Mouse (Mus musculus): ENCODE results near the gene Scarf1.
A peak's percentile ranks its signal among the peaks of the same experiment; 100 is the strongest.
"Not testable (repeated sequence)": the region's sequence is repeated elsewhere in the genome, so short reads cannot be mapped to it uniquely, and the experiment has no call there.

Scarf1 gene

GRCm38 (mm10) chr11:75537491-75538183 lies 24.3 kb downstream of the Scarf1 start:
- no peak for ATAC-seq (ENCODE audit: low TSS enrichment)

- no peak for ATAC-seq (ENCODE audit: low TSS enrichment)
Observed at GRCm38 (mm10) chr11:75538184-75538969, 25.0 kb downstream of the Scarf1 start.

- ATAC-seq (ENCODE audit: low TSS enrichment): no peak
Observed at GRCm38 (mm10) chr11:75538970-75539299, 25.6 kb downstream of the Scarf1 start.

GRCm38 (mm10) chr11:75540209-75540608 lies 26.9 kb downstream of the Scarf1 start:
- ATAC-seq (ENCODE audit: low TSS enrichment): no peak

GRCm38 (mm10) chr11:75540710-75541581 lies 27.6 kb downstream of the Scarf1 start:
- ATAC-seq (ENCODE audit: low TSS enrichment): peak; percentile 60; the same call in 1 of the 2 replicates

- ATAC-seq (ENCODE audit: low TSS enrichment): no peak
Observed at GRCm38 (mm10) chr11:75544713-75545112, 31.4 kb downstream of the Scarf1 start.

GRCm38 (mm10) chr11:75546057-75546456 lies 32.7 kb downstream of the Scarf1 start:
- ATAC-seq (ENCODE audit: low TSS enrichment): no peak

- no peak for ATAC-seq (ENCODE audit: low TSS enrichment)
Observed at GRCm38 (mm10) chr11:75549658-75550111, 36.3 kb downstream of the Scarf1 start.

GRCm38 (mm10) chr11:75550200-75550946 lies 37.0 kb downstream of the Scarf1 start:
- ATAC-seq (ENCODE audit: low TSS enrichment): no peak

GRCm38 (mm10) chr11:75551321-75551720 lies 38.0 kb downstream of the Scarf1 start:
- ATAC-seq (ENCODE audit: low TSS enrichment): no peak

GRCm38 (mm10) chr11:75551961-75552441 lies 38.7 kb downstream of the Scarf1 start:
- peak; percentile 82; the same call in 1 of the 2 replicates for ATAC-seq (ENCODE audit: low TSS enrichment)

GRCm38 (mm10) chr11:75552906-75553482 lies 39.7 kb downstream of the Scarf1 start:
- ATAC-seq (ENCODE audit: low TSS enrichment): no peak

- ATAC-seq (ENCODE audit: low TSS enrichment): not testable (repeated sequence)
Observed at GRCm38 (mm10) chr11:75556006-75556405, 42.7 kb downstream of the Scarf1 start.

GRCm38 (mm10) chr11:75557142-75557541 lies 43.8 kb downstream of the Scarf1 start:
- no peak for ATAC-seq (ENCODE audit: low TSS enrichment)

GRCm38 (mm10) chr11:75558101-75558500 lies 44.8 kb downstream of the Scarf1 start:
- ATAC-seq (ENCODE audit: low TSS enrichment): no peak

- ATAC-seq (ENCODE audit: low TSS enrichment): peak; percentile 44; the same call in 1 of the 2 replicates
Observed at GRCm38 (mm10) chr11:75559870-75560504, 46.6 kb downstream of the Scarf1 start.

GRCm38 (mm10) chr11:75560530-75561409 lies 47.4 kb downstream of the Scarf1 start:
- no peak for ATAC-seq (ENCODE audit: low TSS enrichment)

GRCm38 (mm10) chr11:75561410-75561791 lies 48.1 kb downstream of the Scarf1 start:
- ATAC-seq (ENCODE audit: low TSS enrichment): no peak

- no peak for ATAC-seq (ENCODE audit: low TSS enrichment)
Observed at GRCm38 (mm10) chr11:75562840-75563239, 49.5 kb downstream of the Scarf1 start.
